Comparison of ENCODE assay signal across 9 mouse cellular contexts in the genomic region with DNA sequence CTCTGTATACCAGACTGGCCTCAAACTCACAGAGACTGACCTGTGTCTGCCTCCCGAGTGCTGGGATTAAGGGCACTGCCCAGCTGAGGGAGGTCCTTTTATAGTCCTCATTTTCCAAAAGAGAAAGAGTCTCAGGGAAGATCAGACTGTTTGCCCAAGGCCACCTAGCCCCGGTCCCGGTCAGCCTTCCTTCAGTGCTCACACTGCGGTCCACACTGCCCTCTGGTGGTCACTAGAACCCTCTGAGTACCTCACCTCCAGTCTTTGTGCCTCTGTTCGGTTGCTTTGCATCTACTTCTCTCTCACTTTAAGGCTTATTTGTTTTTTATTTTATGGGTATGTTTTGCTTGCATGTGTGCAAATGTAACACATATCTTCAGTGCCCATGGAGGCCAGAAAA. TPM values are rescaled to one million over a fixed set of nuclear protein-coding genes. Genes with fewer than 3 reads are reported as not detected.
DNase-seq lines count a peak whose midpoint lies in the region; ATAC-seq and TF ChIP-seq lines count a peak whose summit lies in the region.
"Had no signal": no experiment of that assay in that cellular context is flagged by ENCODE, and none has a peak within 500 bp of the region (broad histone marks: within the 10 kb centered on the region; RNA-seq: fewer than 3 reads in every experiment).

No protein-coding gene starts in this region.

- H3K27ac ChIP-seq in forebrain, embryonic 11.5 days (ENCODE audit: low read depth, low read length) = no peak overlapping the region
- no peak overlapping the region for H3K27ac ChIP-seq in lung, embryonic 14.5 days (ENCODE audit: low read depth)

- no peak overlapping the region for H3K4me2 ChIP-seq in forebrain, embryonic 11.5 days (ENCODE audit: low read depth, low read length, severe bottlenecking)
- no peak overlapping the region for H3K4me2 ChIP-seq in lung, embryonic 14.5 days

- H3K36me3 ChIP-seq in forebrain, embryonic 11.5 days (ENCODE audit: control insufficient read depth, insufficient read depth, low read length) = no peaks in the 10 kb centered on the region
- H3K36me3 ChIP-seq in lung, embryonic 14.5 days (ENCODE audit: insufficient read depth) = no peaks in the 10 kb centered on the region

- no peaks in the 10 kb centered on the region for H3K9me3 ChIP-seq in forebrain, embryonic 11.5 days (ENCODE audit: control insufficient read depth, low read length)
- H3K9me3 ChIP-seq in lung, embryonic 14.5 days (ENCODE audit: low read depth, low read length) = no peaks in the 10 kb centered on the region

- ATAC-seq in forebrain, embryonic 11.5 days (replicated peaks; ENCODE audit: low FRiP score) = peak; percentile 57; the same call in 1 of the 2 replicates
- peak; percentile 46 for ATAC-seq in lung, embryonic 14.5 days (ENCODE audit: insufficient read depth)
- peak; percentile 59; the same call in 1 of the 2 replicates for ATAC-seq in neutrophil, adult 5-6 weeks (ENCODE audit: extremely low read depth, insufficient number of reproducible peaks, low FRiP score, poor library complexity, severe bottlenecking)

- TF ChIP-seq CTCF in lung, embryonic 14.5 days (IDR thresholded peaks at IDR 0.05; ENCODE audit: low read depth) = peak; percentile 98

- H3K9ac ChIP-seq in forebrain, embryonic 11.5 days (ENCODE audit: low read length) = no peak overlapping the region
- no peak overlapping the region for H3K9ac ChIP-seq in lung, embryonic 14.5 days

- H3K4me1 ChIP-seq in forebrain, embryonic 11.5 days (replicated peaks; ENCODE audit: control insufficient read depth, insufficient read depth, low read length) = no peaks in the 10 kb centered on the region
- H3K4me1 ChIP-seq in lung, embryonic 14.5 days (ENCODE audit: insufficient read depth) = no peaks in the 10 kb centered on the region

- DNase-seq in CD8-positive naive resting alpha-beta T cell, adult 2 months (ENCODE audit: low read depth in 2 of 2, low spot score in 2 of 2) = peak; percentile 43 to 58
- peak; percentile 51 for DNase-seq in c-Kit-negative CD71-positive TER-119-positive erythroid progenitor cells, embryonic 14.5 days (ENCODE audit: low read depth, low spot score)
- DNase-seq in forebrain, embryonic 11.5 days (ENCODE audit: low spot score) = peak; percentile 87
- DNase-seq in heart, postnatal 14 days = peak; percentile 85 to 91
- DNase-seq in kidney, postnatal 4 days = peak; percentile 91 to 93
- DNase-seq in lung, embryonic 14.5 days = peak; percentile 94
- peak; percentile 39 to 55 for DNase-seq in thymus, adult 18-20 months

- no peak overlapping the region for H3K4me3 ChIP-seq in forebrain, embryonic 11.5 days (ENCODE audit: low read depth, low read length)
- H3K4me3 ChIP-seq in lung, embryonic 14.5 days (ENCODE audit: low read depth, low read length) = no peak overlapping the region
- H3K4me3 ChIP-seq: erythroblast, embryonic 14.5 days had no signal

- intact Hi-C loops in heart, postnatal 14 days (cut with DNase I) = loop anchor here (1.0 to 5.0 kb wide), 4 partner anchors 86 to 679 kb away; a partner anchor contains a TSS

- H3K27me3 ChIP-seq in forebrain, embryonic 11.5 days (ENCODE audit: control insufficient read depth, insufficient read depth, low read length) = no peaks in the 10 kb centered on the region
- H3K27me3 ChIP-seq in lung, embryonic 14.5 days (ENCODE audit: insufficient read depth, low read length) = no peaks in the 10 kb centered on the region

- WGBS in forebrain, embryonic 11.5 days = 11% methylated on average over 5 of the region's 5 CpGs
- 8% methylated on average over 5 of the region's 5 CpGs for WGBS in lung, embryonic 14.5 days

RNA-seq across cellular contexts. Expression of a gene that starts 26.6 kb away (rescaled TPM):
- 251 and 261 TPM in 2 replicates for polyA plus RNA-seq in forebrain, embryonic 11.5 days (2014; fragmentation: Nextera tagmentation; extraction: Ambion mirVana)
- 100 to 1,000 TPM; 136 to 141 TPM for total RNA-seq in heart, postnatal 14 days (2021)
- 232 and 257 TPM in 2 replicates for polyA plus RNA-seq in lung, embryonic 14.5 days (2014; fragmentation: Nextera tagmentation; extraction: Ambion mirVana)
- 67.3 and 84.8 TPM in 2 replicates for total RNA-seq in neutrophil, adult 5-6 weeks (2017)
